Mouse (Mus musculus): ENCODE data around the gene Pak6. TPM values are rescaled to one million over a fixed set of nuclear protein-coding genes. Genes with fewer than 3 reads are reported as not detected.

The Pak6 gene
- polyA plus RNA-seq, 1 experiment: 4.3 TPM

DNA sequence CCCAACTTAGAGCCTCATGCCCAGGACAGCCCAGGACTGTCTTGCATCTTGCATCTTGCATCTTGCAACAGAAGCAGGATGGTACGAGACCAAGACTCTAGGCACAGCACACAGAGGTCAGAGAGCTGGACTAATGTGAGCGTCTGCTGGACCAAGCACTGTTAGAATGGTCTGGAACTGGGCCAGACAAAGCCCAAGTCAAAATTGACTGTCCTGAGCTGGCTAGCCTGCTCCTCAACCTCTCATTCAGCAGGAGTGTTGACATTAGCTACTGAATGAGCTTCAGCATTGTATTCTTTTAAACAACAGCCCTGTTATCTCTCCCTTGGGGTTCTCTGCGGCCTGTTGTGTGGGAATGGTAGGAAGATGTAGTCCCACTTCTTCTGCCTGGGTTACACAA lies 16.5 kb downstream of the Pak6 start:
- no peak overlapping the region for H3K27ac ChIP-seq (ENCODE audit: control insufficient read depth, insufficient read depth, low read length)
- peaks cover 10% of the 10 kb centered on the region for H3K4me1 ChIP-seq (replicated peaks; ENCODE audit: control insufficient read depth, insufficient read depth, low read length)
- WGBS: 95% methylated on average over 3 of the region's 3 CpGs
- DNase-seq: no peak
- H3K4me3 ChIP-seq (ENCODE audit: control insufficient read depth, insufficient read depth, low read length): no peak overlapping the region
- peaks cover 17% of the 10 kb centered on the region for H3K27me3 ChIP-seq (ENCODE audit: control insufficient read depth, insufficient read depth, low read length)
- H3K36me3 ChIP-seq (ENCODE audit: control insufficient read depth, insufficient read depth, low read length): no peaks in the 10 kb centered on the region
- TF ChIP-seq POLR2A (IDR thresholded peaks at IDR 0.05; ENCODE audit: control insufficient read depth, extremely low read depth, insufficient read depth, low read length, poor library complexity) (no peak), CTCF (IDR thresholded peaks at IDR 0.05; ENCODE audit: borderline replicate concordance, control insufficient read depth, extremely low read depth, insufficient read depth, low read length, poor library complexity) (no peak)

DNA sequence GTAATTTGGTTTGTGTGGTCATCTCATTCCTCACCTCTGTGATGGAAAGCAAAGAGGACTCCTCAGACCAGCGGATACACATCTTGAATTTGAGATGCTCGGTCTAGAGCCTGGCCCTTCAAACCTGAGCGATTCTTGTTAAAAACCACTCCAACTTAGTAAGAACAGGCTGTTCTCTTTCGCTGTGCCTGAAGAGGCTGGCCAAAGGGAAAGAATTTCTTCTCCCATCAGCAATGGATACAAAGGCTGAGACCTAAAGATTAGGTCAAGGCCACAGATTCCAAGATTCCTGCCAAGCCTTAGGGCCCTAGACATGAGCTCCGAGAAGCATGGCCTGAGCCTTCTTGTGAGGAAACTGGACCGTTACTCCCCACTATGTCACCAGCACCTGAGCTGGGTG lies 17.8 kb downstream of the Pak6 start:
- DNase-seq: no peak
- no peak overlapping the region for H3K27ac ChIP-seq (ENCODE audit: control insufficient read depth, insufficient read depth, low read length)
- H3K4me1 ChIP-seq (replicated peaks; ENCODE audit: control insufficient read depth, insufficient read depth, low read length): peaks cover 10% of the 10 kb centered on the region
- no peaks in the 10 kb centered on the region for H3K36me3 ChIP-seq (ENCODE audit: control insufficient read depth, insufficient read depth, low read length)
- TF ChIP-seq POLR2A (IDR thresholded peaks at IDR 0.05; ENCODE audit: control insufficient read depth, extremely low read depth, insufficient read depth, low read length, poor library complexity): no peak
- no peak for TF ChIP-seq CTCF (IDR thresholded peaks at IDR 0.05; ENCODE audit: borderline replicate concordance, control insufficient read depth, extremely low read depth, insufficient read depth, low read length, poor library complexity)
- no peak overlapping the region for H3K4me3 ChIP-seq (ENCODE audit: control insufficient read depth, insufficient read depth, low read length)
- peaks cover 17% of the 10 kb centered on the region for H3K27me3 ChIP-seq (ENCODE audit: control insufficient read depth, insufficient read depth, low read length)
- WGBS: 97% methylated on average over 6 of the region's 6 CpGs

DNA sequence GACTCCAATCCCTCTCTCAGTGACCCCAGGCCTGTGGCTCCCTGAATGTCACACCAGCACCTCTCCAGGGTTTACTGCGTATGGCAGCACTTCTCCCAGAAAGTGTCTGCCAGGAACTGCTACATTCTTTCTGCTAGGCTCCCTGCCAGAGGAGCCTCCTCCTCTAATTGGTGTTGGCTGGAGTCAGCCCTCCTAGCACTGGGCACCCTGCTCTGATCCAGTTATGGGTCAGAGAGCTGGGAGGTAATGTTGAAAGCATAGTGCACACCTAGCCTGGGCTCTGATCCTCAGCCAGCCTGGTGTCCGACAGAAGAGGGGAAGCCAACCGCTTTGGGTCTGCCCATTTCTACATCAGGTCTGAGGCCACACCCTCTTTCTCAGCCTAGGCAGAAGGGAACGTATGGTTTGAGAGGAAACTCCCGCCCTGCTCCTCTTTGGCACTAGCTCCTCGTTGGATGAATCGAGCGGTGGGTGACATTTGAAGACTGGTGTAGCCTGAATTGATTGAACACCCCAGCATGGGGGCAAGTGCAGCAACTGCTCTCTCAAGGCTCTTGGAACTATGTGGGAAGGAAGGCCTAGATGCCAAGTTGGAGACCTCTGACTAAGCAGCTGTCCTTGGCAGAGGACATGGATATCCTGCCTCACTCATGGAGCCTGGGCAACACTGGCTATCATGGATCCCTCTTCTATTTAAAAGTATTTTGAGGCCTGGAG lies 19.6 kb downstream of the Pak6 start:
- no peak for TF ChIP-seq CTCF (IDR thresholded peaks at IDR 0.05; ENCODE audit: borderline replicate concordance, control insufficient read depth, extremely low read depth, insufficient read depth, low read length, poor library complexity)
- TF ChIP-seq POLR2A (IDR thresholded peaks at IDR 0.05; ENCODE audit: control insufficient read depth, extremely low read depth, insufficient read depth, low read length, poor library complexity): no peak
- Histone ChIP-seq H3K27ac (ENCODE audit: control insufficient read depth, insufficient read depth, low read length) (no peak overlapping the region), H3K36me3 (ENCODE audit: control insufficient read depth, insufficient read depth, low read length) (no peaks in the 10 kb centered on the region), H3K4me1 (replicated peaks; ENCODE audit: control insufficient read depth, insufficient read depth, low read length) (no peaks in the 10 kb centered on the region), H3K4me3 (ENCODE audit: control insufficient read depth, insufficient read depth, low read length) (no peak overlapping the region), H3K27me3 (ENCODE audit: control insufficient read depth, insufficient read depth, low read length) (peaks cover 6% of the 10 kb centered on the region; the same call in 1 of the 2 replicates)
- 86% methylated on average over 8 of the region's 8 CpGs for WGBS
- DNase-seq: no peak

DNA sequence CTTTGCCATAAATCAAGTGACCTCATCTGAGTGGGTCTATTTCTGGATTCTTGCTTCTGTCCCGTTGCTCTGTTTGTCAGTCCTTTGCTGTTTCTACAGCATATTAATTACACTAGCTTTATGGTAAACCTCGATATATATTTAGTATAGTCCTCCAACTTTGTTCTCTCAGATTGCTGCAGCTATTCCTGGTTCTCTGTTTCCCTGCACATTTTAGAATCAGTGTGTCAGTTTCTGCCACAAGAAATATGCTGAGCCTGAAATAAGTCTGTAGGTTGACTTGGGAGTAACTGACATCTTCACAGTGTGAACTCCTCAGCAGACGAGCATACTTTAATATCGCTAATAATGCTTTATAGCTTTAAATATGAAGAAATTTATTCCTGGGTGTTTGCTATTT lies 22.0 kb downstream of the Pak6 start:
- no peak for DNase-seq
- H3K36me3 ChIP-seq (ENCODE audit: control insufficient read depth, insufficient read depth, low read length): no peaks in the 10 kb centered on the region
- no peak overlapping the region for H3K27ac ChIP-seq (ENCODE audit: control insufficient read depth, insufficient read depth, low read length)
- no peak for TF ChIP-seq CTCF (IDR thresholded peaks at IDR 0.05; ENCODE audit: borderline replicate concordance, control insufficient read depth, extremely low read depth, insufficient read depth, low read length, poor library complexity)
- TF ChIP-seq POLR2A (IDR thresholded peaks at IDR 0.05; ENCODE audit: control insufficient read depth, extremely low read depth, insufficient read depth, low read length, poor library complexity): no peak
- no peaks in the 10 kb centered on the region for H3K27me3 ChIP-seq (ENCODE audit: control insufficient read depth, insufficient read depth, low read length)
- 86% methylated on average over 4 of the region's 4 CpGs for WGBS
- H3K4me3 ChIP-seq (ENCODE audit: control insufficient read depth, insufficient read depth, low read length): no peak overlapping the region
- no peaks in the 10 kb centered on the region for H3K4me1 ChIP-seq (replicated peaks; ENCODE audit: control insufficient read depth, insufficient read depth, low read length)

DNA sequence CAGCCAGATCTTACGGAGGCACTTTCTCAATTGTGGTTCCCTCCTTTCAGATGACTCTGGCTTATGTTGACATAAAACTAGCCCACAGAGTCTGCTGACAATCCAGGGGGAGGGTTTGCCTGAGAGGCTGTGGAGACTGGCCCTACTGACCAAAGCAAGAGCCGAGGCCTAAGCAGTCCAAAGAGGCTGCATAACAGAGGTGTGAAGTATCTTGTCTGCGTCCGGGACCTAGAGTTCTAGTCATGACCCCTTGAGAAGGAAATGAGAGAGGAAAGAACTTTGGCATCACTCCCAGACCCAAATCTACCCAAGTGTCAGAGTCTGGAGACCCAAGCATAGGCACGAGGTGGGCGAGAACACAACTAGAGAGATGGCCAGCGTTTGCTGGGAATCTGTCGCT lies 23.6 kb downstream of the Pak6 start:
- Histone ChIP-seq H3K4me3 (ENCODE audit: control insufficient read depth, insufficient read depth, low read length) (no peak overlapping the region), H3K27ac (ENCODE audit: control insufficient read depth, insufficient read depth, low read length) (no peak overlapping the region), H3K36me3 (ENCODE audit: control insufficient read depth, insufficient read depth, low read length) (no peaks in the 10 kb centered on the region), H3K4me1 (replicated peaks; ENCODE audit: control insufficient read depth, insufficient read depth, low read length) (no peaks in the 10 kb centered on the region), H3K27me3 (ENCODE audit: control insufficient read depth, insufficient read depth, low read length) (no peaks in the 10 kb centered on the region)
- WGBS: 77% methylated on average over 8 of the region's 8 CpGs
- no peak for DNase-seq
- TF ChIP-seq CTCF (IDR thresholded peaks at IDR 0.05; ENCODE audit: borderline replicate concordance, control insufficient read depth, extremely low read depth, insufficient read depth, low read length, poor library complexity) (no peak), POLR2A (IDR thresholded peaks at IDR 0.05; ENCODE audit: control insufficient read depth, extremely low read depth, insufficient read depth, low read length, poor library complexity) (no peak)

DNA sequence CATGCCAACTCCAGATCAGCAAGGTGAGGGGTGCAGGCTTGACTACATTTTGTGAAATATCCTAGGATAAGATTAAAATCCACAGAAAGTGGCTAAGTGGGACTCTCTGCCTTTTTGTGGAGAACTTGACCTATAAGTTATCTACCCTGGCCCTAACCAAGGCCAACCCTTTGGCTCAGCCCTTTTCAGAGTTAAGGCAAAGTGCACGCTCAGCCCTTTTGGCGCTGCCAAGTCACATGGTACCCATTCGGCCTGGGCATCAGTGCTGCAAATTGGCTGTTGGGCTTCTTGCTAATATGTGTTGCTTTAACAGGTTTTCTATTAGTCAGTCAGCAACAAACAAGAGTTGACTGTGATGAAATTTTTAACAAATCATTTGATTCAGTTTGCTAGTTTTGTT lies 24.7 kb downstream of the Pak6 start:
- H3K27me3 ChIP-seq (ENCODE audit: control insufficient read depth, insufficient read depth, low read length): no peaks in the 10 kb centered on the region
- no peaks in the 10 kb centered on the region for H3K4me1 ChIP-seq (replicated peaks; ENCODE audit: control insufficient read depth, insufficient read depth, low read length)
- no peaks in the 10 kb centered on the region for H3K36me3 ChIP-seq (ENCODE audit: control insufficient read depth, insufficient read depth, low read length)
- TF ChIP-seq CTCF (IDR thresholded peaks at IDR 0.05; ENCODE audit: borderline replicate concordance, control insufficient read depth, extremely low read depth, insufficient read depth, low read length, poor library complexity): no peak
- no peak for TF ChIP-seq POLR2A (IDR thresholded peaks at IDR 0.05; ENCODE audit: control insufficient read depth, extremely low read depth, insufficient read depth, low read length, poor library complexity)
- DNase-seq: no peak
- no peak overlapping the region for H3K27ac ChIP-seq (ENCODE audit: control insufficient read depth, insufficient read depth, low read length)
- 93% methylated on average over 3 of the region's 3 CpGs for WGBS
- H3K4me3 ChIP-seq (ENCODE audit: control insufficient read depth, insufficient read depth, low read length): no peak overlapping the region

DNA sequence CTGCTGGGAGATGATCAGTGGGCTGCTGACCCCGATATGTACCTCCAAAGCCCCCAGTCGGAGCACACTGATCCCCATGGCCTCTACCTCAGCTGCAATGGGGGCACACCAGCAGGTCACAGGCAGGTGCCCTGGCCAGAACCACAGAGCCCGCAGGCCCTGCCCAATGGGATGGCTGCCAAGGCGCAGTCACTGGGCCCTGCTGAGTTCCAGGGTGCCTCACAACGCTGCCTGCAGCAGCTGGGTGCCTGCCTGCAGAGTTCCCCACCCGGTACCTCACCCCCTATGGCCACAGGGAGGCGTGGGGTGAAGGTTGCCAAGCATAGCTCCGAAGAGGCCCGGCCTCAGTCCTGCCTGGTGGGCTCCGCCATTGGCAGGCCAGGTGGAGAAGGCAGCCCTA lies 26.8 kb downstream of the Pak6 start:
- no peaks in the 10 kb centered on the region for H3K36me3 ChIP-seq (ENCODE audit: control insufficient read depth, insufficient read depth, low read length)
- no peaks in the 10 kb centered on the region for H3K27me3 ChIP-seq (ENCODE audit: control insufficient read depth, insufficient read depth, low read length)
- H3K27ac ChIP-seq (ENCODE audit: control insufficient read depth, insufficient read depth, low read length): no peak overlapping the region
- H3K4me1 ChIP-seq (replicated peaks; ENCODE audit: control insufficient read depth, insufficient read depth, low read length): no peaks in the 10 kb centered on the region
- no peak for DNase-seq
- WGBS: 83% methylated on average over 10 of the region's 10 CpGs
- TF ChIP-seq CTCF (IDR thresholded peaks at IDR 0.05; ENCODE audit: borderline replicate concordance, control insufficient read depth, extremely low read depth, insufficient read depth, low read length, poor library complexity) (no peak), POLR2A (IDR thresholded peaks at IDR 0.05; ENCODE audit: control insufficient read depth, extremely low read depth, insufficient read depth, low read length, poor library complexity) (no peak)
- H3K4me3 ChIP-seq (ENCODE audit: control insufficient read depth, insufficient read depth, low read length): no peak overlapping the region

Measured in thymus, adult 2 months (tissue).